Mouse (Mus musculus) liver, embryonic 11.5 days (tissue): ENCODE results near the gene Tomm40. TPM values are rescaled to one million over a fixed set of nuclear protein-coding genes. Genes with fewer than 3 reads are reported as not detected.

Experiments
- ATAC-seq: fragments of 200-750 bp; cut with Nextera tagmentation; replicated peaks from 2 replicates; pipeline ENCODE4 v1.8.0; 2017; ENCODE audit warnings: moderate number of reproducible peaks, mild to moderate bottlenecking, moderate TSS enrichment, moderate library complexity; ENCODE audit not compliant: low FRiP score
- DNase-seq: peaks from one replicate; pipeline ENCODE4 v3.0.0-alpha.2; 2017; ENCODE audit warnings: low spot score
- H3K27ac ChIP-seq: fragments of 300-500 bp; sonication (generic); 2 replicates; pipeline ENCODE4 v1.5.1; 2014; ENCODE audit warnings: mild to moderate bottlenecking, low read depth, low read length, control low read depth
- H3K27me3 ChIP-seq: fragments of 300-500 bp; sonication (generic); replicated peaks from 2 replicates; pipeline ENCODE4 v1.6.1; 2014; ENCODE audit warnings: low read length, mixed read lengths; ENCODE audit not compliant: control insufficient read depth, insufficient read depth
- H3K36me3 ChIP-seq: fragments of 300-500 bp; sonication (generic); 2 replicates; pipeline ENCODE4 v1.6.1; 2014; ENCODE audit warnings: mild to moderate bottlenecking, low read length, moderate library complexity, mixed read lengths; ENCODE audit not compliant: control insufficient read depth, insufficient read depth
- H3K4me1 ChIP-seq: fragments of 300-500 bp; sonication (generic); replicated peaks from 2 replicates; pipeline ENCODE4 v1.6.1; 2014; ENCODE audit warnings: low read length, mixed read lengths; ENCODE audit not compliant: control insufficient read depth, insufficient read depth
- H3K4me2 ChIP-seq: fragments of 300-500 bp; sonication (generic); 2 replicates; pipeline ENCODE4 v1.6.1; 2014; ENCODE audit warnings: mild to moderate bottlenecking, control low read depth, moderate library complexity
- H3K4me3 ChIP-seq: fragments of 300-500 bp; sonication (generic); 2 replicates; pipeline ENCODE4 v1.5.1; 2014; ENCODE audit warnings: low read depth, low read length, control low read depth
- H3K9ac ChIP-seq: fragments of 300-500 bp; sonication (generic); 2 replicates; pipeline ENCODE4 v1.6.1; 2014; ENCODE audit warnings: low read depth, low read length, control low read depth
- H3K9me3 ChIP-seq: fragments of 300-500 bp; sonication (generic); 2 replicates; pipeline ENCODE4 v1.6.1; 2016; ENCODE audit warnings: low read length, inconsistent platforms, mixed read lengths; ENCODE audit not compliant: control insufficient read depth
- WGBS: fragments of 180-500 bp; shearing (Covaris S2); extraction: QIAGEN DNeasy Blood & Tissue Kit; methylation state at CpG from one replicate; pipeline ENCODE4 v1.1.7; 2014; 5-methylcytosine and 5-hydroxymethylcytosine counted together
- polyA plus RNA-seq: library from polyadenylated mRNA; unstranded; fragments of >200 nt; fragmentation: Nextera tagmentation; extraction: Ambion mirVana; gene quantifications from 2 replicates; pipeline ENCODE4 v1.2.1, GENCODE M21; 2014

Tomm40 gene
- 259 and 264 TPM in 2 replicates for polyA plus RNA-seq

DNA sequence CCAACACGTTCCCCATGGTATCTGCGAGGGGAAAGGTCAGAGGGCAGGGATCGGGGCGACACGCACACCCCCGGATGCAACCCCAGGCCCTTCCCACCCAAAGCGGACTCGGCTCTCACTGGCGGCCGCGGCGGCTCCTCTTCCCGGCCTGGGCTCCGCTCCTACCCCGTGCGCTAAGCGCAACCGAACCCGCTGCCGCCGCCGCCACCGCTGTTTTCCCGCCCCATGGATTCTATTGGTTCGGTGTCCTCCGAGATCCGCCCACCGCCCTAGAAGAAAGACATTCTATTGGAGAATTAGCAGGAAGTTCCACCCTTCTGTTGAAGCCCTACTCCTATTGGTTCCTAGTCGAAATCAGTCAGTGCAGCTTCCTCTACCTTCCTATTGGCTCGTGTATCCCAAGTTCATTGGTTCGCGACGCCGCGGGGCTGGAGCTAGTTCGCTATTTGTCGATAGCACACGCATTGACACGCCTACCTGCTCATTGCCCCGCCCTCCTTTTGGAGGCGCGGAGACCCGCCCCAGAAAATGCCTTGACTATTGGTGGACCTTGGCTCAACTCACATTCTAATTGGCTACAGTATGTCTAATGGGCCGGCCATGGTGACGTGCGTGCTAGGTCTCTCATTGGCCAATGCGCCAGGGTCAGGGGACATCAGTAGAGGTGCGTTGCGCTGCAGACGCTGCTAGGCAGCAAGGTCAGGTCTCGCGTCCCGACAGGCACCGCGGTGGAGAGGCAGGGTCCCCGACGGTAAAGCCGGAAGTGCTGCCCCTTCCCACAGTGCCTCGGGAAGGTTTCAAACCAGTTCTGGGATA, at the start of gene Tomm40:
Gene Tomm40, minus strand, starts transcription at position 200 of the 816 bp plus-strand sequence.
- H3K9ac ChIP-seq: peak within 1 kb of the TSS; percentile 98
- ATAC-seq: peak; percentile 98
- H3K4me2 ChIP-seq: peak within 1 kb of the TSS; percentile 82
- peaks cover 15% of the 10 kb centered on the region for H3K4me1 ChIP-seq
- H3K9me3 ChIP-seq: no peaks in the 10 kb centered on the region
- H3K27me3 ChIP-seq: no peaks in the 10 kb centered on the region
- DNase-seq: peak; percentile 97
- H3K36me3 ChIP-seq: peaks cover 28% of the 10 kb centered on the region
- WGBS: under 1% methylated on average over 59 of the region's 59 CpGs
- peak within 1 kb of the TSS; percentile 95 for H3K4me3 ChIP-seq
- H3K27ac ChIP-seq: peak within 1 kb of the TSS; percentile 86

DNA sequence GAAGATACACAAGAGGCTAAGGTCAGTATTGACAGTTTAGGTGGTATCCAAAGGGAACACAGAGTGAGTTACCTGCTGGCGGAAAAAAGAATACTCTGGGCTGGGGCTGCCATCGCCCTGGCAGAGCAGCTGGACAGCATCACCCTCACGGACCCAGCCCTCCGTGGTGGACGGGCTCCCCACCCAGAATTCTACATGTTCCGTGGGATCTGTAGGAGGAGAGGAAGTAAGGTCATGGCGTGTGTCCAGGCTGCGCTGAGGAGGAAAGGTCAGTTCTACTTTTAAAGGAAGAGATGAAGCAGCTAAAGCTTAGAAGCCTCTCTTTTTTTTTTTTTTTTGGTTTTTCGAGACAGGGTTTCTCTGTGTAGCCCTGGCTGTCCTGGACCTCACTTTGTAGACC, 49.3 kb upstream of the Tomm40 start:
- Histone ChIP-seq H3K4me3 (no peak overlapping the region), H3K27me3 (peaks cover 7% of the 10 kb centered on the region), H3K36me3 (peaks cover 4% of the 10 kb centered on the region; the same call in 1 of the 2 replicates), H3K27ac (no peak overlapping the region), H3K4me1 (peaks cover 2% of the 10 kb centered on the region), H3K9ac (no peak overlapping the region), H3K4me2 (no peak overlapping the region), H3K9me3 (no peaks in the 10 kb centered on the region)
- DNase-seq: no peak
- no peak for ATAC-seq
- WGBS: 84% methylated on average over 9 of the region's 9 CpGs

DNA sequence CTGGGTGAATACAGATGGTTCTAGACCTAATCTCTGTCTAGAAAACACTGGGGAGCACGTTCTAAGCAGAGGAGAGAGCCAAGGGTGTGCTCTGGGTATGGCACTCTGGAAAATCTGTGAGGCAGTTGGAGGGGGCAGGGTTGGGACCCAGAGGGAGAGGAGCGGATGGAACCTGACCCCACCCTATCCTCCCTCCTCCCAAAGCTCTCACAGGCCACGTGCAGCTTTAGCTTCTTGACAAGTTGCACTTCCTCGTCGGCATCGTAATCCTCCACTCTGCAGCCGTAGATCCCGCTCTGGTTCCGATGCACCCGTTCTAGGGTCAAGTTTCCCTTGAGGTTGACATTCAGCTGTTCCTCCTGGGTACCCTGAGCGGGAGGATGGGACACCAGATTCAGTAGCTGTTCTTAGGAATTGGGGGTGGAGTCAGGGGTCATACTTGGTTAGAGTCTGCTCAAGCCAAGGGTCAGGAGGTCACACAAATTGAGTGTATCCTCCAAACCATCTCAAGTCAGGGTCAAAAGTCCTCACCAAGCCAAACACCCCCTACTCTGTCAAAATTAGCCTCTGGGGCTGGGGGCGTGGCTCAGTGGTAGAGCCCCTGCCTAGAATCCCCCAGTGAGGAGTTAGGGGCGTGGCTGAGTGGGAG, 48.7 kb upstream of the Tomm40 start:
- no peak overlapping the region for H3K27ac ChIP-seq
- H3K27me3 ChIP-seq: peaks cover under 1% of the 10 kb centered on the region; the same call in 1 of the 2 replicates
- no peak overlapping the region for H3K4me2 ChIP-seq
- H3K36me3 ChIP-seq: peaks cover 4% of the 10 kb centered on the region; the same call in 1 of the 2 replicates
- no peaks in the 10 kb centered on the region for H3K9me3 ChIP-seq
- DNase-seq: no peak
- no peak overlapping the region for H3K4me3 ChIP-seq
- no peaks in the 10 kb centered on the region for H3K4me1 ChIP-seq
- WGBS: 74% methylated on average over 13 of the region's 13 CpGs
- no peak overlapping the region for H3K9ac ChIP-seq
- ATAC-seq: no peak

DNA sequence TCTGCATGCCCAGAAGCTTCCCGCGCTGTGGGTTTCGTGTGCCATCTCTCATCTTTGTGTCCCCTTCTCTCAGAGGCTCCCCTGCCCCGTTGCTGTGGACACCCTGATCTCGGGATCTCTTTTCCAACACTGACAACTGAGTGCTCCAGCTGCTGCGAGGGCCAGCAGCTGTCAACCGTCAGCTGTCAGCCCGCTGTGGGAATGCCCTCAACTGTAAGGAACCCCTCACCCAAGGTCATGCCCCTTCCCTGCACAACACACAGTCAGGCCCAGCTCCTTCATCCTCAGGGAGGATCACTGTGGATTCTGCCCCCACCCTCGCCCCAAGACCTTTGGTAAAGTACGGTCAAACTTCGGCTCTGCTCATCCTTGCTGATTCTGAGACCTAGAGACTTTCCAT, 47.0 kb upstream of the Tomm40 start:
- Histone ChIP-seq H3K4me1 (no peaks in the 10 kb centered on the region), H3K27me3 (no peaks in the 10 kb centered on the region), H3K27ac (no peak overlapping the region), H3K9ac (no peak overlapping the region), H3K4me2 (no peak overlapping the region), H3K36me3 (peaks cover 4% of the 10 kb centered on the region; the same call in 1 of the 2 replicates), H3K4me3 (no peak overlapping the region), H3K9me3 (no peaks in the 10 kb centered on the region)
- DNase-seq (no peak), ATAC-seq (no peak)
- WGBS: 70% methylated on average over 11 of the region's 11 CpGs

DNA sequence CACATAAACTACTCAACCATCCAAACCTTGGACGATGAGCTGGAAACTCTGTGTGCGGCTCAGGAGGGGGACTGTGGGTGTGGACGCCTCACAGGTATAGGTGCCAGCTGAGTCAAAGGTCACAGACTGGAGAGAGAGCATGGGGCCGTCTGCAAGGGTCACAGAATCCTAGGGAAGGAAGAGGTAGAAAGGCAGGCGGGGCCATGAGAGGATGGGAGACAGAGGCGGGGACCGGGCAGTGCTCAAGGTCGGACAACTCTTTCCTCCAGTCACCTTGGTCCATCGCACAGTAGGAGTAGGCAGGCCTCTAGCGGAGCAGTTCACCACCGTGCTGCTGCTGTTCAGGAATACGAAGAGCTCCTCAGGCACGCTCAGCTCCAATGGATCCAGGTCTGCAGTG, 44.8 kb upstream of the Tomm40 start:
- Histone ChIP-seq H3K4me2 (no peak overlapping the region), H3K9ac (no peak overlapping the region), H3K4me1 (no peaks in the 10 kb centered on the region), H3K4me3 (no peak overlapping the region), H3K9me3 (no peaks in the 10 kb centered on the region), H3K36me3 (peaks cover 4% of the 10 kb centered on the region; the same call in 1 of the 2 replicates), H3K27ac (no peak overlapping the region), H3K27me3 (no peaks in the 10 kb centered on the region)
- ATAC-seq: no peak
- WGBS: 86% methylated on average over 13 of the region's 13 CpGs
- no peak for DNase-seq

DNA sequence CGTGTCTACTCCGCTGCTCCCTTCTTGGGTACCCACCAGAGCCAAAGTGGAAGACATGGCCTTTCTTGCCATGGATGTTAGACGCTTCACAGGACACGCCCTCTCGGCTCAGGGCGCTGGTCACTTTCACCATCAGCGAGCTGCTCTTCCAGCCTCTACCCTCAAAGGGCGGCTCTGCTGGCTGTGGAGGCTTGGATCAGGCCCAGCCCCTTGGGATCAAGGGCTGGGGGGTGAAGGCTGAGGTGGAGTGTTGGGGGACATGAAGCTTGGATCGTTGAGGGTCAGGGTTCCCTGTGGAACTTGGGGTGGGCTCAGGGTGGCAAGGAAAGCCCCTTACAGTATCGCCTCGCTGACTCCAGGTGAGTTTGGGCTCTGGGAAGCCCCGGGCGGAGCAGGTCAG, 43.4 kb upstream of the Tomm40 start:
- Histone ChIP-seq H3K9me3 (no peaks in the 10 kb centered on the region), H3K27ac (no peak overlapping the region), H3K4me1 (no peaks in the 10 kb centered on the region), H3K9ac (no peak overlapping the region), H3K27me3 (no peaks in the 10 kb centered on the region), H3K36me3 (no peaks in the 10 kb centered on the region; the same call in 1 of the 2 replicates), H3K4me2 (no peak overlapping the region), H3K4me3 (no peak overlapping the region)
- DNase-seq (no peak), ATAC-seq (no peak)
- 78% methylated on average over 13 of the region's 13 CpGs for WGBS

DNA sequence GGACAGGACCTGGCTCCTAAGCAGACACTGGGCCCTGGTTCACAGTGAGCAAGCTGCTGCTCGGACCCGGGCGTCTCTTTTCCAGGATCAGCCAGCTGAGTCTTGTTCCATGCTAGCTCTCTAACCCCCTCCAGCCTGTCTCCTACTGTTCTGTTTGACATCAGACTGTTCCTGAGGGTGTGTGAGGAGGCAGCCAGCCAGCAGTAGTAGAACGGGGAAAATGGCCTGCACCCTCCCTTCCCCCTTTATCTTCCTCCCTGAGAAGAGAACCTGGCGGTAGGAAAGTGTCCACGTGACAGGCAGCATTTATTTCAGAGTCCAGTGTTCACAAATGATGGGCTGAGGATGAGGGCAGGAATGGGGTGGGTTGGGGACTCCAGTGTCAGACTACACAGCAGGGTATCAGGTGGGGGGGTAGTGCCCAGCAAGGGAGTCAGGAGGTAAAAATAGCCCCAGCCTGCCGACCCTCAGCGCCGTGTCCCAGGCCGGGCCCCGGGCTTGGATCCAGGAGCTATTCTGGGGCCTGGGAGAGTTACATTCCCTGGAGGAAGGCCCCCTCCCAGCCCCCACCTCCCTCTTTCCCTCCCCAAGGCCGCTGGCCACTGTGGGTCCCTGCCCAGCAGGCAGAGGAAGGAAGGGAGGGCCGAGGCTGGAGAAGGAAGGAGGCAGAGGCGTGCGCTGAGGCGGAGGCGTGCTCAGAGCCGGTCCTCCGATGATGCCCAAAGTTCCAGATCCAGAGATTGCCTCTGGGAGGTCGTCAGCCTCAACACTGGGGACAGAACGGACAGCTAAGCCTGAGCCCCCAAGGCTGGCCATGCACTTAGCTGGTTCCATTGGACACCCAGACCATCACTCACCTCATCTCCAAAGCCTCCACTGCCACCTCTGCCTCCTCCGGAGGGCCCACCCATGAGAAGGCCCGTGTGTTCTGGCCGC, 40.9 kb upstream of the Tomm40 start:
- Histone ChIP-seq H3K4me3 (no peak overlapping the region), H3K9ac (no peak overlapping the region), H3K27me3 (no peaks in the 10 kb centered on the region), H3K9me3 (no peaks in the 10 kb centered on the region), H3K4me2 (no peak overlapping the region), H3K36me3 (no peaks in the 10 kb centered on the region), H3K4me1 (no peaks in the 10 kb centered on the region), H3K27ac (no peak overlapping the region)
- DNase-seq: no peak
- WGBS: 58% methylated on average over 23 of the region's 24 CpGs
- no peak for ATAC-seq

DNA sequence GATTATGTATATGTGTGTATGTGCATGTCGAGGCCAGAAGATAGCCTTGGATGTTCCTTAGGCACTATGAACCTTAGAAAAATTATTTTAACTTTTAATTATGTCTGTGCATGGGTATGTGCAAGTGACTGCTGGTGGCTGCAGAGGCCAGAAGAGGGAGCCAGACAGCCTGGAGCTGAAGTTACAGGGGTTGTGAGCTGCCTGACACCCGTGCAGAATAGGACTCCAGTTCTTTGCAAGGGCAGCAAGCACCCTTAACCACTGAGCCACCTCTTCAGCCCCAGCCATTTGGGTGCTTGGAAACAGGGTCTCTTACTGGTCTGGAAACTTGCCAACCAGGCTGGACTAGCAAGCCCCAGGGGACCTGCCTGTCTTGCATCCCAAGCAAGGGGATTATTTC, 39.8 kb upstream of the Tomm40 start:
- DNase-seq (no peak), ATAC-seq (no peak)
- Histone ChIP-seq H3K4me1 (peaks cover 6% of the 10 kb centered on the region), H3K36me3 (no peaks in the 10 kb centered on the region), H3K9ac (no peak overlapping the region), H3K27me3 (no peaks in the 10 kb centered on the region), H3K9me3 (no peaks in the 10 kb centered on the region), H3K4me2 (no peak overlapping the region), H3K4me3 (no peak overlapping the region), H3K27ac (no peak overlapping the region)
- WGBS: 75% methylated on average over 2 of the region's 2 CpGs
